Mouse (Mus musculus) spleen, adult 18-20 months (tissue): ENCODE data around the gene Rbpj.
"Not testable (repeated sequence)": the region's sequence is repeated elsewhere in the genome, so short reads cannot be mapped to it uniquely, and the experiment has no call there.

Experiments used
- DNase-seq, 2 experiments: peaks; one replicate each; pipeline ENCODE4 v3.0.0; 2022; ENCODE audit warnings: mixed read lengths in 2 of 2

Rbpj gene

GRCm38 (mm10) chr5:53599116-53599515 is 133.2 kb downstream of the Rbpj start:
- DNase-seq, result no peak

GRCm38 (mm10) chr5:53602194-53602593 is 136.2 kb downstream of the Rbpj start:
- DNase-seq, result no peak

- no peak for DNase-seq
These were observed 139.5 kb downstream of the Rbpj start for GRCm38 (mm10) chr5:53605450-53605849.

GRCm38 (mm10) chr5:53607230-53607996 is 141.5 kb downstream of the Rbpj start:
- no peak for DNase-seq

GRCm38 (mm10) chr5:53618844-53619243 is 152.9 kb downstream of the Rbpj start:
- DNase-seq, result no peak

- DNase-seq, result no peak
These were observed 166.1 kb downstream of the Rbpj start for GRCm38 (mm10) chr5:53632026-53632425.

GRCm38 (mm10) chr5:53636795-53637194 is 170.8 kb downstream of the Rbpj start:
- DNase-seq, result no peak

GRCm38 (mm10) chr5:53637206-53637605 is 171.3 kb downstream of the Rbpj start:
- DNase-seq, result no peak

- DNase-seq, result no peak
These were observed 172.7 kb downstream of the Rbpj start for GRCm38 (mm10) chr5:53638647-53639046.

- DNase-seq, result no peak
These were observed 180.7 kb downstream of the Rbpj start for GRCm38 (mm10) chr5:53646669-53647068.

- DNase-seq, result no peak
These were observed 181.4 kb downstream of the Rbpj start for GRCm38 (mm10) chr5:53647358-53647757.

- no peak for DNase-seq
These were observed 190.6 kb downstream of the Rbpj start for GRCm38 (mm10) chr5:53656596-53656995.

- DNase-seq, result no peak
These were observed 192.0 kb downstream of the Rbpj start for GRCm38 (mm10) chr5:53657925-53658324.

GRCm38 (mm10) chr5:53661508-53661907 is 195.6 kb downstream of the Rbpj start:
- no peak for DNase-seq

- no peak for DNase-seq
These were observed 196.5 kb downstream of the Rbpj start for GRCm38 (mm10) chr5:53662413-53662812.

GRCm38 (mm10) chr5:53663665-53664064 is 197.7 kb downstream of the Rbpj start:
- no peak for DNase-seq

- DNase-seq, result no peak
These were observed 202.1 kb downstream of the Rbpj start for GRCm38 (mm10) chr5:53668021-53668420.

- no peak for DNase-seq
These were observed 204.5 kb downstream of the Rbpj start for GRCm38 (mm10) chr5:53670321-53670938.

GRCm38 (mm10) chr5:53671507-53671906 is 205.6 kb downstream of the Rbpj start:
- no peak for DNase-seq

- peak in 1 of 2 experiments; percentile 51 for DNase-seq
These were observed 206.4 kb downstream of the Rbpj start for GRCm38 (mm10) chr5:53672352-53672751.

- not testable (repeated sequence) for DNase-seq
These were observed 207.7 kb downstream of the Rbpj start for GRCm38 (mm10) chr5:53673493-53674150.

GRCm38 (mm10) chr5:53676671-53677070 is 210.7 kb downstream of the Rbpj start:
- no peak for DNase-seq

- DNase-seq, result no peak
These were observed 212.2 kb downstream of the Rbpj start for GRCm38 (mm10) chr5:53678036-53678767.
